Mouse (Mus musculus) small intestine, adult 2 months (tissue): Measurements from ENCODE around the gene Clcf1.

Source experiments
- CTCF ChIP-seq: fragments of 200-500 bp; IDR thresholded peaks from 2 replicates; pipeline ENCODE4 v1.5.1; 2012; ENCODE audit warnings: low read depth, mild to moderate bottlenecking, control low read depth, inconsistent platforms, low read length, moderate library complexity, mixed read lengths; ENCODE audit not compliant: insufficient replicate concordance, insufficient read length; ENCODE audit errors: extremely low read depth
- POLR2A ChIP-seq: fragments of 200-500 bp; IDR thresholded peaks from 2 replicates; pipeline ENCODE4 v1.6.1; 2012; ENCODE audit warnings: low read depth, mild to moderate bottlenecking, control low read depth, inconsistent platforms, low read length, moderate library complexity

DNA sequence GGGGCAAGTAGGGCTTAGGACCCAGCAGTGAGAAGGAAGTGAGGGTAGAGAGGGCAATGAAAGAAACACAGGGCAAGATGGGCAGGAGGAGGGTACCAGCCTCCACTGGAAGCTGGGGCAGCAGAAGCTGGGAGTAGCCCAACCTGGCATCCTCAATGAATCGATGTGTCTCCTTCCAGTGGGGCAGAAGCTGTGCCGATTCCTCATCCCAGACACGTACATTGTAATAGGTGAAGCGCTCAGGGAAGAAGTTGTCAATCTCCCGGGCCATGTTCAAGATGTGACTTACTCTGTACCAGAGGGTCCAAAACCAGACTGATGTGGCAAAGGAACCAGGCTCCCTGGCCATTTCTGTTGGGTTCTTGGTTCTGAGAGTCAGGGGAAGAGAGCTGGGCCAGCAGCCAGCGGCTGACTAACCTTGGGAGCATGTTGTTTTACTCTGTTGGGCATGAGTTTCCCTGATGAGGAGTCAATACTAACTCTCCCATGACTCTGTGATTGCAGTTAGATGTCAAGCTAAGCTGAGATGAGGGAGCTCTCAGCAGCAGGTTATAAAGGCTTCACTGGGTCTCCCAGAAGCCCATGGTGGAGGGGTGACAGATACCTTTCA is 50.2 kb downstream of the Clcf1 start:
- TF ChIP-seq CTCF (no peak), POLR2A (no peak)
